Mouse (Mus musculus) activated CD4-positive, CD25-positive, alpha-beta regulatory T cell, adult 4 months (primary cell): ENCODE data around the gene Slc35a2. TPM values are rescaled to one million over a fixed set of nuclear protein-coding genes. Genes with fewer than 3 reads are reported as not detected.

Source experiments
- ATAC-seq: one replicate; pipeline ENCODE4 v1.8.0; 2017
- polyA plus RNA-seq, 2 experiments: library from polyadenylated mRNA; unstranded; fragments of 100-300 nt; shearing (Covaris generic); gene quantifications; one replicate each; pipeline ENCODE4 v1.2.1; 2017

Slc35a2 gene
- polyA plus RNA-seq = 10 to 100 TPM; 11.3 to 17.3 TPM

- ATAC-seq = peak; percentile 66
Measured at GRCm38 (mm10) chrX:7883841-7884567, at the start of gene Slc35a2. Gene Slc35a2, plus strand, starts transcription at chrX:7884028.

DNA sequence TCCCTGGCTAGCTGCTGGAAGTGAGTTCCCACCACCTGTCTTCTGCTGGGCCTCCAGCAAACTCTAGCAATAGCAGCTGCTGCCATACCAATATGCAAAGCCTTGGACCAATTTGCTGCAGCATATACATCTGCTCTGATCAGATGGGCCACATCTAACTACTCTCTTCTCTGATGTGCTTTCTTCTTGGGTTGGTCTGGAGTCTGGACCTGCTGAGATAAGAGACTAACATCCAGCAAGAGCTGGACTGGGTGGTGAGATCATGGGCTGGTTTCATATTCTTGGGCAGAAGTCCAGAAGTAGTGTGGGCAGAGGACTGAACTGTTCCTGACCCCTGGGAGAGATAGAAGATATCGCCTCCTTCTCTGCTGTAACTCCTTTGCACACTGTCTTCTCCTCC lies 46.7 kb upstream of the Slc35a2 start:
- ATAC-seq = no peak

DNA sequence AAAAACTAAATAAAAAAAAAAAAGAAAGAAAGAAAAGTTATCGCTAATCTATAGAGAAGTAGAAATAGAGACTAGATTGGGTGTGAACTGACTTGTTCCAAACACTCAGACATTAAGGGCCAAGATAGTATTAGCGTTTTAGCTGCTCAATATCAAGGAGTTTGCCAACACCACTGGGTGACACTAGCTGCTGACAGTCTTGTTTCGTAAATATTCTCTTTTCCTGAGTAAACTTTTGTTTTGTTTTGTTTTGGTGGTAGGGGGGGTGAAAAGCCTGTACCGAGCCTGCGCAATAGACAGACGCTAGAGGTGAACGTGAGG lies 43.0 kb upstream of the Slc35a2 start:
- no peak for ATAC-seq

- peak; percentile 87 for ATAC-seq
Measured at GRCm38 (mm10) chrX:7841163-7842162, 42.4 kb upstream of the Slc35a2 start, which contains the start of gene Otud5. Gene Otud5, plus strand, starts transcription at chrX:7841364.

DNA sequence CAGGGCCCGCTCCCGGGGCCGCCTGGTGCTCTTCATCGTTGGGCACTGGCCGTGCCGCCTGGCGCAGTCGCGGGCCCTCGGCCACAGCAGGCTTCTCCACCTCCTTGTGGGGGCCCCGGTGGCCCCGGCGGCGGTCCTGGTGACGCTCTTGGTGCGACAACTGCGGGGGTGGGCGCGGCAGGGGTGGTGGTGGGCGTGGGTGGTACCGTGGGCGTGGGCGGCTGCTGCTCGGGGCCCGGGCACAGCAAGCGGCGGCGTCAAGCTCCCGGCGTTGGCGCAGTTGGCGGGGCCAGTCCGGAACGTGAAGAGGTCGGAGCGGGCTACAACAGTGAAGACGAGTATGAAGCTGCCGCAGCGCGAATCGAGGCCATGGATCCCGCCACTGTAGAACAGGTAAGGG lies 41.5 kb upstream of the Slc35a2 start:
- no peak for ATAC-seq

GRCm38 (mm10) chrX:7847845-7848244 lies 36.0 kb upstream of the Slc35a2 start:
- ATAC-seq = no peak

DNA sequence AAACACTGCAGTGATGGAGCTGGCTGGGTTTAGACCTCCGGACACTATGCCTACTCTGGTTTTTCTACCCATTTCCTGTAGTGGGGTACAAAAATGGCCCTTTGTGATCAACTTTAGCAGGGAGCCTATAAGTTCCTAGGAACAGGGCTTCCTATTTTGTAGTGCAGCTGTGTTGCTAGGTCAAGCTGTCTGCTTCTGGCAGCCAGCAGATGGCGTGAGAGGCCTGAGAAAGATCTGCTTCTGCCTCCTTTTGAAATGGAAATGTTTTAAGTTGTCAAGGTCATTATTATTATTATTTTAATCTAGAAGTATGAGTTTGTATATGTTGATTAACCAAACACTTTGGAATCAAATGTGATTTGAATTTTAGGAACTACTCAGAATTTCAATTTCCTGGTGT lies 29.2 kb upstream of the Slc35a2 start:
- peak; percentile 52 for ATAC-seq

DNA sequence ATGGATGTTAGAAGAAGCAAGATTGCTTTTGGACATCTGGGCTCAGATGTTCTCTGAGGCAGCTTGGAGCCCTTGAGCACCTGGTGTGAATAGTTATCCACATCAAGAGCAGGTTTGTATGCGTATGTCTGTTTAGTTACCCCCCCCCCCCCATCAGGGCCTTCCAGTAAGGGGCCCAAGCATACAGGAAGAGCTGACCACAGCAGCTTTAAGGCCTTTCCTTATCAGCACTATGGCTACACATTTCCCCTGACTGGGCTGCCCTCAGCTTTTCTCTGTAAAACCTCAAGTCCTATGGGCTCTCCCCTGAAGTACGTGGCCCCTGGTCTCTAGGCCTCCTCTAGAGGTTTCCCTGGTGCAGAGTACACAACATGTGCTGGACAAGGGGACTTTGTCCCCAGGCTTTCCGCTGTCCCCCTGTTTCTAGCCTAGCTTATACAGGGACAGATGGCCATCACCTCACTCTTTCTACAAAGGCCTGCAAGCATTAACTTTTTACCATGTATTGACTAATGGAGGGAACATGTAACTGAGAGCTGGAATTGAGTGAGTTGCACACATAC lies 24.6 kb upstream of the Slc35a2 start:
- no peak for ATAC-seq

GRCm38 (mm10) chrX:7863181-7863580 lies 20.6 kb upstream of the Slc35a2 start:
- no peak for ATAC-seq

GRCm38 (mm10) chrX:7864551-7864950 lies 19.3 kb upstream of the Slc35a2 start:
- no peak for ATAC-seq

DNA sequence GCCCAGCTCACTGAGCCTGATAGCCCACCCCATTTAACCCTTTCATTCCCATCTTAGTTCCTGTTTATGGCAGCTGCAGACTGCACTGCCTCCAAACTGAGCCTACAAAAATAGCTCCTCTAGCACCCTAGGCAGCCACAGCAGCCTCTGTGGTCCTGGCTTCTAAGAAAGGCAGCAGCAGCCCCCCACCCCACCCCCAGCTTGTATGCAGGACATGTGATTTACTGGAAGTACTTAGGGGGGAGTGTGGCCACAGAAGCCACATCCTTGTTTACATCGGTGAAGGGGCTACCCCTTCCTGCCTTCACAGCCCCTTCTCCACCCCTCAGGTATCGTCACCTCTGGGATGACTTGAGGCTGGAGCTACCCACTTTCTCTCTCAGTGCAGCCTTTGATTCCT lies 18.5 kb upstream of the Slc35a2 start:
- ATAC-seq = peak; percentile 69

DNA sequence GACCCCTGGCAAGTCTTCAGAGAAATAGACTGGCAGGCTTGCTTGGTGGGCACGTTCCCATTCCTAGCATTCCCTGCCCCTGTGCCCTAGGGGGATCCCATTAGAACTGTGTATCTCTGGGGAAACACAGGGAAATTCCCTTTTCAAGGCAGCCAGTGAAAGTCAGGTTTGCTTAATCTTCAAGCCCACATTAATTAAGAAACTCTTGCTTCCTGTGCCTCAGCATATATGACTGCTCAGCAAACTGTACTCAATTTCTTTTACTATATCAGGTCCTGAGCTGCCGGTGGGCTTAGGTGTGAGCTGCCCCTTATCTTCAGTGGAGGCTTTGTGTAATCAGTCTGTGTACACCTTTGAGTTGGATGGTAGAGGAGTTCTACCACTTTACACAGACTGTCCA lies 18.0 kb upstream of the Slc35a2 start:
- ATAC-seq = peak; percentile 55

GRCm38 (mm10) chrX:7867141-7867540 lies 16.7 kb upstream of the Slc35a2 start:
- ATAC-seq = no peak

GRCm38 (mm10) chrX:7868506-7868905 lies 15.3 kb upstream of the Slc35a2 start:
- ATAC-seq = no peak

- no peak for ATAC-seq
Measured at GRCm38 (mm10) chrX:7869826-7870225, 14.0 kb upstream of the Slc35a2 start.

DNA sequence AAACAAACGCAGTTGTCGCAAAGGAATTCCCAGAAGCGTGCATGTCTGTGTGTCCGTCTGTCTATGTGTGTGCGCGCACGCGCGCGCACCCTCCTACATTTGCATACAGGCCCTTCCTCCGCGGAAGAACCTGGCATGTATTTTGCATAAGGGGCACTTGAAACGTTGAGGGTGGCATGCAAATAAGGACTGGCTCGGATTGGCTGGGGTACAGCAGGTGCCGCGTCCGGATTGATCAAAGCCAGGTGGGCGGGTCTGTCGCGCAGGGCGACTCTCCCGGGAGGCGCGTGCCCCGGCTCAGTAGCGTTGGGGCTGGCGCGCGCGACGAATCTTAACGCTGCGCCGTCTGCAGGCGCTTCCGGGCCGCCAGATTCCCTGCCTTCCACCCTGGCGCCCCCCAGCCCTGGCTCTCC lies 5.8 kb upstream of the Slc35a2 start, which contains the start of gene Pim2:
Gene Pim2 (plus strand): TSS at position 256 of the 413 bp plus-strand sequence.
- ATAC-seq = peak; percentile 94

GRCm38 (mm10) chrX:7878495-7878894 lies 5.3 kb upstream of the Slc35a2 start:
- no peak for ATAC-seq

DNA sequence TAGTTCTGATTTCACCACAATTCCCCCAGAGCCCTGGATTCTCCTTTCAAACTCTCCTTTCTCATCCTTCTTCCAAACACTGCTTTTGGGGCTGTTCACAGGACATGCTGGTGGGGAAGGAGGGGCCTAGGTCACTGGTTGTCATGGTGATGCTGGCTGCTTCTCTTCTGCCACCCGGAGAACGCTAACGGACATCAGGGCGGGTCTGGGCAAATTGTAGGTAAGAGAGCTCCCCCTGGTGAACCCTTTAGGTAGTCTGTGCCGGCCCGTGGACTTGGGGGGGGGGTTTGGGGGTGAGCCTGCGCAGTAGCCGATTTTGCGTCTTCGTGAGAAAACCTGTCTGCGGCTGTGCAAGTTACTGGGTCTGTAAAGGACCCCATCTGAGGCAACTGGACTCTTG lies 4.0 kb upstream of the Slc35a2 start:
- ATAC-seq = peak; percentile 20

- ATAC-seq = no peak
Measured at GRCm38 (mm10) chrX:7898211-7898610, 14.4 kb downstream of the Slc35a2 start.

GRCm38 (mm10) chrX:7898880-7899874 lies 15.3 kb downstream of the Slc35a2 start, which contains the start of the genes Pqbp1 and Timm17b:
Gene Pqbp1, minus strand, starts transcription at chrX:7899269.
Gene Timm17b, plus strand, starts transcription at chrX:7899357.
- ATAC-seq = peak; percentile 96

- ATAC-seq = no peak
Measured at GRCm38 (mm10) chrX:7904441-7904840, 20.6 kb downstream of the Slc35a2 start.

DNA sequence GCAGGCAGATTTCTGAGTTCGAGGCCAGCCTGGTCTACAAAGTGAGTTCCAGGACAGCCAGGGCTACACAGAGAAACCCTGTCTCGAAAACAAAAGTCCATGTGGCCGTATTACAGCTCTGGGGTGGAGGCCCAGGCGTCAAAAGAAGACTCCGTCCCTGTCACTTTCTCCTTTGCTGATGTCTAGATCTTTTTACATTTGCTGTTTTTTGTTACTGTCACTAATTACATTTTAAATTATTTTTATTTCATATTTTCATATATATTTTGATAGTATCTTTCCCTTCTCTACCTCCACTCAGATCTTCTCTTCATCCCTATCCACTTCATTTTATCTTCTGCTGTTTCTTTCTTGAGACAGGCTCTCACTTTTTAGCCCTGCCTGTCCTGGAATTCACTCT lies 23.9 kb downstream of the Slc35a2 start, which contains the start of gene Gm10491:
Gene Gm10491 (minus strand): TSS at position 101 of the 400 bp plus-strand sequence.
- ATAC-seq = no peak
